Mouse (Mus musculus) lung, adult 2 months (tissue): Measurements from ENCODE around the gene Tmem251.

Experiments used
- CTCF ChIP-seq: fragments of 200-500 bp; IDR thresholded peaks from 2 replicates; pipeline ENCODE4 v1.5.1; 2011; ENCODE audit warnings: mild to moderate bottlenecking, low read length, control low read depth; ENCODE audit not compliant: insufficient read depth
- POLR2A ChIP-seq: fragments of 200-500 bp; IDR thresholded peaks from 2 replicates; pipeline ENCODE4 v1.6.1; 2011; ENCODE audit warnings: low read depth, mild to moderate bottlenecking, control low read depth, low read length, borderline replicate concordance; ENCODE audit errors: extremely low read depth

GRCm38 (mm10) chr12:102761668-102762067, 18.1 kb downstream of the Tmem251 start:
- TF ChIP-seq CTCF (no peak), POLR2A (no peak)
